Mouse (Mus musculus): ENCODE results near the gene Nmnat2. TPM values are rescaled to one million over a fixed set of nuclear protein-coding genes. Genes with fewer than 3 reads are reported as not detected.

Nmnat2 gene
- total and polyA plus RNA-seq, 3 experiments = 1.3 to 2.8 TPM; not detected in 1

GRCm38 (mm10) chr1:152983416-152983815 lies 28.6 kb downstream of the Nmnat2 start:
- H3K36me3 ChIP-seq (ENCODE audit: control insufficient read depth in 1 of 2, insufficient read depth in 2 of 2, low read length in 2 of 2) = no peaks in the 10 kb centered on the region; a peak in 1 of 4 replicates
- H3K79me2 ChIP-seq (ENCODE audit: control insufficient read depth, insufficient read depth, low read length, poor library complexity) = no peaks in the 10 kb centered on the region
- H3K27ac ChIP-seq (ENCODE audit: control insufficient read depth, low read depth, low read length) = no peak overlapping the region
- no peak overlapping the region for H3K4me3 ChIP-seq (ENCODE audit: control insufficient read depth in 1 of 2, insufficient read depth in 1 of 2, low read depth in 2 of 2, low read length in 2 of 2)
- no peaks in the 10 kb centered on the region for H3K4me1 ChIP-seq (ENCODE audit: control insufficient read depth in 1 of 2, insufficient read depth in 2 of 2, low read length in 2 of 2)
- TF ChIP-seq BHLHE40 (IDR thresholded peaks at IDR 0.05; ENCODE audit: borderline replicate concordance, low read depth, low read length) (no peak), MEF2A (IDR thresholded peaks at IDR 0.05; ENCODE audit: extremely low read depth, insufficient replicate concordance, low read depth, low read length, poor library complexity, severe bottlenecking) (no peak), JUND (IDR thresholded peaks at IDR 0.05; ENCODE audit: low read depth, low read length) (no peak), RCOR1 (IDR thresholded peaks at IDR 0.05; ENCODE audit: low read depth, low read length) (no peak), TAL1 (IDR thresholded peaks at IDR 0.05; ENCODE audit: low read length) (no peak), MAX (IDR thresholded peaks at IDR 0.05; ENCODE audit: low read length) (no peak), POLR2AphosphoS2 (IDR thresholded peaks at IDR 0.05; ENCODE audit: low read length) (no peak), ZMIZ1 (IDR thresholded peaks at IDR 0.05; ENCODE audit: low read depth, low read length) (no peak), SMC3 (IDR thresholded peaks at IDR 0.05; ENCODE audit: low read depth, low read length) (no peak), USF1 (IDR thresholded peaks at IDR 0.05; ENCODE audit: low read depth, low read length) (no peak), TCF12 (IDR thresholded peaks at IDR 0.05; ENCODE audit: low read depth, low read length) (no peak), POLR2A (IDR thresholded peaks at IDR 0.05; ENCODE audit: control insufficient read depth in 1 of 2, insufficient read depth in 1 of 2, low read depth in 1 of 2, low read length in 2 of 2, poor library complexity in 1 of 2) (no peak), CHD2 (IDR thresholded peaks at IDR 0.05; ENCODE audit: low read length) (no peak)
- no peak for DNase-seq (ENCODE audit: low read depth, low spot score)
- H3K9me3 ChIP-seq (replicated peaks; ENCODE audit: insufficient read depth, low read length) = no peaks in the 10 kb centered on the region
- H3K27me3 ChIP-seq (ENCODE audit: control insufficient read depth in 1 of 2, insufficient read depth in 2 of 2, low read length in 2 of 2) = peaks cover 3 to 5% of the 10 kb centered on the region in 2 experiments; a peak in 3 of 4 replicates
- no peak overlapping the region for H3K9ac ChIP-seq (ENCODE audit: control insufficient read depth, low read depth, low read length, poor library complexity, severe bottlenecking)

- Histone ChIP-seq H3K4me1 (ENCODE audit: control insufficient read depth in 1 of 2, insufficient read depth in 2 of 2, low read length in 2 of 2) (0 out of 4 replicates have a peak, but pooled peaks cover 0 to 2% of the 10 kb centered on the region in 2 experiments), H3K9me3 (replicated peaks; ENCODE audit: insufficient read depth, low read length) (no peaks in the 10 kb centered on the region), H3K4me3 (ENCODE audit: control insufficient read depth in 1 of 2, insufficient read depth in 1 of 2, low read depth in 2 of 2, low read length in 2 of 2) (no peak overlapping the region), H3K36me3 (ENCODE audit: control insufficient read depth in 1 of 2, insufficient read depth in 2 of 2, low read length in 2 of 2) (no peaks in the 10 kb centered on the region; a peak in 1 of 4 replicates), H3K27ac (ENCODE audit: control insufficient read depth, low read depth, low read length) (no peak overlapping the region), H3K27me3 (ENCODE audit: control insufficient read depth in 1 of 2, insufficient read depth in 2 of 2, low read length in 2 of 2) (peaks cover 2 to 3% of the 10 kb centered on the region in 2 experiments; a peak in 3 of 4 replicates), H3K9ac (ENCODE audit: control insufficient read depth, low read depth, low read length, poor library complexity, severe bottlenecking) (no peak overlapping the region), H3K79me2 (ENCODE audit: control insufficient read depth, insufficient read depth, low read length, poor library complexity) (no peaks in the 10 kb centered on the region)
- TF ChIP-seq MAFK (IDR thresholded peaks at IDR 0.05; ENCODE audit: borderline replicate concordance, low read depth, low read length) = no peak
- TF ChIP-seq POLR2AphosphoS2 (IDR thresholded peaks at IDR 0.05; ENCODE audit: low read length) = no peak
- no peak for TF ChIP-seq POLR2AphosphoS5 (IDR thresholded peaks at IDR 0.05; ENCODE audit: borderline replicate concordance, low read depth, low read length)
- DNase-seq (ENCODE audit: low read depth, low spot score) = no peak
These were observed 32.2 kb downstream of the Nmnat2 start for GRCm38 (mm10) chr1:152986981-152987380.

GRCm38 (mm10) chr1:152990067-152990466 lies 35.3 kb downstream of the Nmnat2 start:
- no peak for TF ChIP-seq POLR2A (IDR thresholded peaks at IDR 0.05; ENCODE audit: control insufficient read depth in 1 of 2, insufficient read depth in 1 of 2, low read depth in 1 of 2, low read length in 2 of 2, poor library complexity in 1 of 2)
- no peak for TF ChIP-seq MAZ (IDR thresholded peaks at IDR 0.05; ENCODE audit: low read depth, low read length)
- TF ChIP-seq CHD2 (IDR thresholded peaks at IDR 0.05; ENCODE audit: low read length) = no peak
- TF ChIP-seq BHLHE40 (IDR thresholded peaks at IDR 0.05; ENCODE audit: borderline replicate concordance, low read depth, low read length) = no peak
- TF ChIP-seq MYC (IDR thresholded peaks at IDR 0.05; ENCODE audit: low read depth, low read length) = no peak
- no peak for TF ChIP-seq MYB (IDR thresholded peaks at IDR 0.05; ENCODE audit: low read depth, low read length)
- TF ChIP-seq NELFE (IDR thresholded peaks at IDR 0.05; ENCODE audit: low read depth, low read length) = no peak
- TF ChIP-seq ZMIZ1 (IDR thresholded peaks at IDR 0.05; ENCODE audit: low read depth, low read length) = no peak
- TF ChIP-seq USF1 (IDR thresholded peaks at IDR 0.05; ENCODE audit: low read depth, low read length) = no peak

More at GRCm38 (mm10) chr1:152990067-152990466, 35.3 kb downstream of the Nmnat2 start:
- H3K27ac ChIP-seq (ENCODE audit: control insufficient read depth, low read depth, low read length) = no peak overlapping the region
- no peaks in the 10 kb centered on the region for H3K79me2 ChIP-seq (ENCODE audit: control insufficient read depth, insufficient read depth, low read length, poor library complexity)
- peaks cover 2 to 3% of the 10 kb centered on the region in 2 experiments; a peak in 2 of 4 replicates for H3K27me3 ChIP-seq (ENCODE audit: control insufficient read depth in 1 of 2, insufficient read depth in 2 of 2, low read length in 2 of 2)
- no peaks in the 10 kb centered on the region; a peak in 1 of 4 replicates for H3K36me3 ChIP-seq (ENCODE audit: control insufficient read depth in 1 of 2, insufficient read depth in 2 of 2, low read length in 2 of 2)
- no peak for DNase-seq (ENCODE audit: low read depth, low spot score)
- H3K9me3 ChIP-seq (replicated peaks; ENCODE audit: insufficient read depth, low read length) = no peaks in the 10 kb centered on the region
- no peak overlapping the region for H3K9ac ChIP-seq (ENCODE audit: control insufficient read depth, low read depth, low read length, poor library complexity, severe bottlenecking)
- H3K4me3 ChIP-seq (ENCODE audit: control insufficient read depth in 1 of 2, insufficient read depth in 1 of 2, low read depth in 2 of 2, low read length in 2 of 2) = no peak overlapping the region
- 0 out of 4 replicates have a peak, but pooled peaks cover 0 to 2% of the 10 kb centered on the region in 2 experiments for H3K4me1 ChIP-seq (ENCODE audit: control insufficient read depth in 1 of 2, insufficient read depth in 2 of 2, low read length in 2 of 2)

Measured in MEL (cell line).